Mouse (Mus musculus): ENCODE measurements at regions not wholly inside any gene's neighbourhood (a gene's known extent, or its start where the extent isn't known, plus 50 kb on each side); places are given as distances from the start of the nearest gene placed in this dataset.

DNA sequence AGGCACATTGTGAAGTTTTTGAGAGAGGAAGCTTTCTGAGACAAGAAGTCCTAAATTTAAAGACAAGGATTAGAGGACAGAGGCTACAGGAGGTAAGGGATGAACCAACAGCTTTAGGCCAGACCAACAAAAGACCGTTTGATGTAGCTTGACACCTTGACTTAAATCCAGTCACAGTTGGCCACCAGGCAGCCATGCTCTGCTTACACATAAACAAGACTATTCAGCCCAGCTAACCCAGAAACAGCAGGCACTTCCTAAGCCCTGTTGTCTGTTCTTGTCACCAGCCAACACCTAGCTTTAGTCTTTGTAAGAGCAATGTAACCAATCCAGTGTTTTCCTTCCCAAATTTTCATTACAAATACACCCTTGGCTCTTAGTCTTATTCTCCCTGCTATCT, 159.9 kb upstream of the Plekha5 start:
- TF ChIP-seq CTCF (IDR thresholded peaks at IDR 0.05; ENCODE audit: low read depth, low read length), result no peak
- no peak for TF ChIP-seq POLR2A (IDR thresholded peaks at IDR 0.05; ENCODE audit: borderline replicate concordance, low read depth, low read length)

Data from bone marrow macrophage, adult 2 months (primary cell).